ENCODE assay signal across 19 mouse cellular contexts in the genomic region with DNA sequence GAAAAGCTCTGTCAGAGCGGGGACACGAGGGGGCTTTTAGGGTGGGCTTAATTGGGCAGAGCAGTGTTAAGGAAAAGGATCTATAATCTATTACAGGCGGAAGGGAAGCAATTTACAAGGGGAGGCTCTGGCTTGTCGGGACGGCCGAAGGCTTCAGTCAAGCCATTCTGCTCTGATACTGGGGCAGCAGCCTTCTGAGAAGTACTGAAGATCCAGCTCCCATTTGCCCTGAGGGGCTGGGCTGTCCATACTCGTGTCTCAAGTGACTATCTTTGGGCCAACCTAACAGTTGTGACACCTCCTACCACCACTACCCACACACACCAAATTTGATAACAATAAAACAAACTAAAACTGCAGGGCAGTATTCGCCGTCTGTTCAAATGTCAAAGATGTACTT.
"Had no signal": no experiment of that assay in that cellular context is flagged by ENCODE, and none has a peak within 500 bp of the region (broad histone marks: within the 10 kb centered on the region; RNA-seq: fewer than 3 reads in every experiment).

No protein-coding gene starts in this region.

- H3K9me3 ChIP-seq: heart, embryonic 13.5 days; hindbrain, embryonic 10.5 days; hindbrain, embryonic 12.5 days; intestine, embryonic 15.5 days; liver, embryonic 13.5 days had no signal

- H3K4me3 ChIP-seq: hindbrain, embryonic 10.5 days; hindbrain, embryonic 12.5 days; intestine, embryonic 15.5 days; layer of hippocampus, adult 2 months; left cerebral cortex, adult 2 months; liver, embryonic 13.5 days had no signal

- H3K27me3 ChIP-seq: heart, embryonic 13.5 days; hindbrain, embryonic 12.5 days; intestine, embryonic 15.5 days; liver, embryonic 13.5 days had no signal

- H3K4me1 ChIP-seq: hindbrain, embryonic 10.5 days; hindbrain, embryonic 12.5 days; intestine, embryonic 15.5 days; liver, embryonic 13.5 days had no signal

- H3K27ac ChIP-seq: gastrocnemius, adult 2 months; hindbrain, embryonic 10.5 days; hindbrain, embryonic 12.5 days; hindbrain, embryonic 14.5 days; intestine, embryonic 15.5 days; layer of hippocampus, adult 2 months; left cerebral cortex, adult 2 months; liver, embryonic 13.5 days had no signal

- DNase-seq: gastrocnemius, adult 2 months; gastrocnemius, postnatal 10 days; gastrocnemius, postnatal 25 days; heart, postnatal 4 days; kidney, postnatal 10 days; kidney, postnatal 25 days; kidney, postnatal 4 days; liver; liver, embryonic 13.5 days had no signal

- H3K4me2 ChIP-seq: heart, embryonic 11.5 days; hindbrain, embryonic 12.5 days; hindbrain, embryonic 14.5 days; intestine, embryonic 15.5 days; liver, embryonic 11.5 days; liver, embryonic 13.5 days had no signal

- ATAC-seq: hindbrain, embryonic 16.5 days had no signal

- H3K9ac ChIP-seq: heart, embryonic 13.5 days; hindbrain, embryonic 12.5 days; hindbrain, embryonic 14.5 days; intestine, embryonic 15.5 days; liver, embryonic 13.5 days had no signal

- H3K36me3 ChIP-seq: intestine, embryonic 15.5 days had no signal
